Mouse (Mus musculus): ENCODE data around the gene Olfr427.
A peak's percentile ranks its signal among the peaks of the same experiment; 100 is the strongest.
"Not testable (repeated sequence)": the region's sequence is repeated elsewhere in the genome, so short reads cannot be mapped to it uniquely, and the experiment has no call there.

Olfr427 gene

GRCm38 (mm10) chr1:174096591-174096990 lies at the start of gene Olfr427:
Gene Olfr427 (plus strand): TSS chr1:174096891.
- DNase-seq, result no peak

- not testable (repeated sequence) for DNase-seq
Measured at GRCm38 (mm10) chr1:174048227-174048626, 48.5 kb upstream of the Olfr427 start.

GRCm38 (mm10) chr1:174048893-174049292 lies 47.8 kb upstream of the Olfr427 start, which contains the start of gene Olfr432:
Gene Olfr432 (plus strand): TSS chr1:174049205.
- no peak for DNase-seq

GRCm38 (mm10) chr1:174049357-174049756 lies 47.3 kb upstream of the Olfr427 start:
- not testable (repeated sequence) for DNase-seq

- DNase-seq, result no peak
Measured at GRCm38 (mm10) chr1:174050532-174050931, 46.2 kb upstream of the Olfr427 start.

- no peak for DNase-seq
Measured at GRCm38 (mm10) chr1:174051515-174051914, 45.2 kb upstream of the Olfr427 start.

- no peak for DNase-seq
Measured at GRCm38 (mm10) chr1:174051931-174052536, 44.7 kb upstream of the Olfr427 start.

- no peak for DNase-seq
Measured at GRCm38 (mm10) chr1:174052981-174053380, 43.7 kb upstream of the Olfr427 start.

- no peak for DNase-seq
Measured at GRCm38 (mm10) chr1:174055248-174055647, 41.4 kb upstream of the Olfr427 start.

- DNase-seq, result no peak
Measured at GRCm38 (mm10) chr1:174066305-174066704, 30.4 kb upstream of the Olfr427 start, which contains the start of gene Olfr430. Gene Olfr430 (plus strand): TSS chr1:174066605.

GRCm38 (mm10) chr1:174084031-174084430 lies 12.7 kb upstream of the Olfr427 start, which contains the start of gene Olfr429:
Gene Olfr429 (plus strand): TSS chr1:174084331.
- no peak for DNase-seq

GRCm38 (mm10) chr1:174103735-174104134 lies 7.0 kb downstream of the Olfr427 start:
- peak in 1 of 2 experiments; percentile 39 for DNase-seq

GRCm38 (mm10) chr1:174121062-174121461 lies 24.4 kb downstream of the Olfr427 start, which contains the start of gene Olfr231:
Gene Olfr231 (minus strand): TSS chr1:174121162.
- no peak for DNase-seq

- DNase-seq, result no peak
Measured at GRCm38 (mm10) chr1:174131217-174131616, 34.5 kb downstream of the Olfr427 start, which contains the start of gene Olfr424. Gene Olfr424 (plus strand): TSS chr1:174131517.

GRCm38 (mm10) chr1:174131999-174132398 lies 35.3 kb downstream of the Olfr427 start:
- DNase-seq, result no peak

GRCm38 (mm10) chr1:174141384-174141783 lies 44.7 kb downstream of the Olfr427 start:
- DNase-seq, result no peak

- DNase-seq, result no peak
Measured at GRCm38 (mm10) chr1:174146696-174147095, 50.0 kb downstream of the Olfr427 start.

- no peak for DNase-seq
Measured at GRCm38 (mm10) chr1:174149289-174149688, 52.6 kb downstream of the Olfr427 start.
